Mouse (Mus musculus) megakaryocyte, adult 5-6 weeks (primary cell): ENCODE measurements around the gene Donson. TPM values are rescaled to one million over a fixed set of nuclear protein-coding genes. Genes with fewer than 3 reads are reported as not detected.
"Not testable (repeated sequence)": the region's sequence is repeated elsewhere in the genome, so short reads cannot be mapped to it uniquely, and the experiment has no call there.

Source experiments
- ATAC-seq: 2 replicates; pipeline ENCODE4 v1.8.0; 2016; ENCODE audit warnings: mild to moderate bottlenecking, inconsistent platforms; ENCODE audit not compliant: poor library complexity, severe bottlenecking
- total RNA-seq, 2 experiments: library from RNA; stranded (forward) in 1 of 2; stranded (reverse) in 1 of 2; fragments of 153-499, 151-499 nt in 1 of 2; fragments of 221-1000, 200-1000 nt in 1 of 2; gene quantifications; 2 replicates each; pipeline versions ENCODE4 v1.2.3 to v1.2.4; 2015 to 2017

The Donson gene
- total RNA-seq, 2 experiments from 2014 or later, result 32.6 to 50.1 TPM

- no peak for ATAC-seq
Measured at GRCm38 (mm10) chr16:91645995-91646602, 42.5 kb downstream of the Donson start.

GRCm38 (mm10) chr16:91645420-91645819, 43.1 kb downstream of the Donson start:
- ATAC-seq, result not testable (repeated sequence)

GRCm38 (mm10) chr16:91644901-91645300, 43.7 kb downstream of the Donson start:
- ATAC-seq, result no peak

GRCm38 (mm10) chr16:91640171-91640570, 48.4 kb downstream of the Donson start:
- peak; percentile 97 for ATAC-seq

GRCm38 (mm10) chr16:91639636-91640035, 48.9 kb downstream of the Donson start:
- no peak for ATAC-seq

- no peak for ATAC-seq
Measured at GRCm38 (mm10) chr16:91639161-91639560, 49.4 kb downstream of the Donson start.

GRCm38 (mm10) chr16:91633641-91634040, 54.9 kb downstream of the Donson start:
- ATAC-seq, result peak; percentile 78

GRCm38 (mm10) chr16:91632940-91633339, 55.6 kb downstream of the Donson start:
- ATAC-seq, result no peak

GRCm38 (mm10) chr16:91632439-91632838, 56.1 kb downstream of the Donson start:
- ATAC-seq, result no peak

GRCm38 (mm10) chr16:91630584-91630983, 58.0 kb downstream of the Donson start:
- ATAC-seq, result no peak

- ATAC-seq, result peak; percentile 78
Measured at GRCm38 (mm10) chr16:91629749-91630148, 58.8 kb downstream of the Donson start.

- peak; percentile 60 for ATAC-seq
Measured at GRCm38 (mm10) chr16:91628673-91629072, 59.9 kb downstream of the Donson start.

GRCm38 (mm10) chr16:91627831-91628230, 60.7 kb downstream of the Donson start:
- ATAC-seq, result no peak

Other genes starting within 250 kb of the Donson start
- gene Ifnar1, start 203.5 kb downstream of the Donson start, total RNA-seq (2015), result 66.2 and 67.3 TPM in 2 replicates
- 73.9 and 78.5 TPM in 2 replicates for gene Ifnar1, start 203.5 kb downstream of the Donson start, total RNA-seq (2017)
- gene Ifngr2, start 141.7 kb downstream of the Donson start, total RNA-seq (2015), result 63.2 and 67.5 TPM in 2 replicates
- 47.0 and 49.0 TPM in 2 replicates for gene Ifngr2, start 141.7 kb downstream of the Donson start, total RNA-seq (2017)
- gene Tmem50b, start 91.0 kb downstream of the Donson start, total RNA-seq (2015), result 102 and 112 TPM in 2 replicates
- gene Tmem50b, start 91.0 kb downstream of the Donson start, total RNA-seq (2017), result 83.4 and 89.7 TPM in 2 replicates
- 2.3 and 2.7 TPM in 2 replicates for gene Dnajc28, start 69.7 kb downstream of the Donson start, total RNA-seq (2015)
- gene Dnajc28, start 69.7 kb downstream of the Donson start, total RNA-seq (2017), result 5.0 and 6.8 TPM in 2 replicates
- 59.0 and 62.7 TPM in 2 replicates for gene Gart, start 41.8 kb downstream of the Donson start, total RNA-seq (2015)
- 98.1 and 115 TPM in 2 replicates for gene Gart, start 41.8 kb downstream of the Donson start, total RNA-seq (2017)
- gene Son, start 41.3 kb downstream of the Donson start, total RNA-seq (2015), result 271 and 279 TPM in 2 replicates
- 160 and 200 TPM in 2 replicates for gene Son, start 41.3 kb downstream of the Donson start, total RNA-seq (2017)
- 61.0 and 73.7 TPM in 2 replicates for gene Cryzl1, start 40.2 kb upstream of the Donson start, total RNA-seq (2015)
- 66.0 and 69.4 TPM in 2 replicates for gene Cryzl1, start 40.2 kb upstream of the Donson start, total RNA-seq (2017)
- 12.0 and 15.6 TPM in 2 replicates for gene Itsn1, start 40.5 kb upstream of the Donson start, total RNA-seq (2015)
- 12.5 and 24.2 TPM in 2 replicates for gene Itsn1, start 40.5 kb upstream of the Donson start, total RNA-seq (2017)